ENCODE assay signal across 12 mouse cellular contexts in genomic region chr12:108449935-108450334, GRCm38 (mm10).
DNase-seq lines count a peak whose midpoint lies in the region; ATAC-seq and TF ChIP-seq lines count a peak whose summit lies in the region.
"Had no signal": no experiment of that assay in that cellular context is flagged by ENCODE, and none has a peak within 500 bp of the region (broad histone marks: within the 10 kb centered on the region; RNA-seq: fewer than 3 reads in every experiment).

No protein-coding gene starts in this region.

- H3K4me2 ChIP-seq in lung, postnatal 0 days (replicated peaks; ENCODE audit: low read depth, low read length) = no peak overlapping the region
- H3K4me2 ChIP-seq: midbrain, embryonic 12.5 days had no signal

- H3K9ac ChIP-seq in liver, adult 2 months (ENCODE audit: low read depth, low read length) = no peak overlapping the region
- no peak overlapping the region for H3K9ac ChIP-seq in lung, postnatal 0 days (replicated peaks; ENCODE audit: low read depth)
- H3K9ac ChIP-seq: midbrain, embryonic 12.5 days had no signal

- intact Hi-C loops in left cerebral cortex, postnatal 10 days (cut with DNase I) = no loop called here
- intact Hi-C loops in gastrocnemius, postnatal 36 days (cut with DNase I) = no loop called here

- H3K79me2 ChIP-seq in liver, adult 2 months (ENCODE audit: control insufficient read depth, insufficient read depth, low read length) = no peaks in the 10 kb centered on the region

- H3K4me1 ChIP-seq in liver, adult 2 months (ENCODE audit: control insufficient read depth, insufficient read depth, low read length) = no peaks in the 10 kb centered on the region
- H3K4me1 ChIP-seq in lung, postnatal 0 days (ENCODE audit: insufficient read depth, low read depth, low read length) = peaks cover 4% of the 10 kb centered on the region; the same call in 1 of the 2 replicates

- no peaks in the 10 kb centered on the region for H3K9me3 ChIP-seq in lung, postnatal 0 days (ENCODE audit: low read length)
- H3K9me3 ChIP-seq: midbrain, embryonic 12.5 days had no signal

- H3K27me3 ChIP-seq in liver, adult 2 months (ENCODE audit: control insufficient read depth, insufficient read depth, low read length) = no peaks in the 10 kb centered on the region
- no peaks in the 10 kb centered on the region for H3K27me3 ChIP-seq in lung, postnatal 0 days (replicated peaks; ENCODE audit: insufficient read depth, low read length)
- H3K27me3 ChIP-seq: midbrain, embryonic 12.5 days had no signal

- ATAC-seq in activated CD4-positive, CD25-positive, alpha-beta regulatory T cell, adult 4 months = peak; percentile 21
- peak; percentile 73 for ATAC-seq in granulocyte monocyte progenitor cell, adult 5-6 weeks (replicated peaks; ENCODE audit: poor library complexity, severe bottlenecking)
- peak; percentile 81 for ATAC-seq in lung, postnatal 0 days

- DNase-seq in liver, adult 2 months (ENCODE audit: extremely low read depth, low read depth, low spot score) = peak; percentile 24
- no peak for DNase-seq in liver
- peak; percentile 78 for DNase-seq in lung, postnatal 0 days (ENCODE audit: low spot score)
- DNase-seq in left cerebral cortex, postnatal 10 days (ENCODE audit: extremely low spot score in 1 of 2, low spot score in 2 of 2) = no peak
- no peak for DNase-seq in thymus, adult 18-20 months
- DNase-seq in gastrocnemius, postnatal 36 days = no peak
- DNase-seq: cerebellum, adult 2 months; heart, postnatal 14 days had no signal

- H3K36me3 ChIP-seq in liver, adult 2 months (ENCODE audit: control insufficient read depth, insufficient read depth, low read length) = no peaks in the 10 kb centered on the region
- H3K36me3 ChIP-seq in lung, postnatal 0 days (ENCODE audit: insufficient read depth, low read length) = no peaks in the 10 kb centered on the region
- H3K36me3 ChIP-seq: midbrain, embryonic 12.5 days had no signal

- WGBS in liver, adult 2 months = 67% methylated on average over 11 of the region's 11 CpGs
- WGBS in lung, postnatal 0 days = 40% methylated on average over 11 of the region's 11 CpGs

- H3K27ac ChIP-seq in liver, adult 2 months (replicated peaks; ENCODE audit: insufficient read depth, low read depth, low read length) = peak overlapping the region; percentile 42; the same call in 1 of the 2 replicates
- H3K27ac ChIP-seq in lung, postnatal 0 days (ENCODE audit: low read length) = peak overlapping the region; percentile 43; the same call in 1 of the 2 replicates
- H3K27ac ChIP-seq: layer of hippocampus, adult 2 months had no signal

- peak; percentile 93 for TF ChIP-seq EP300 in lung, postnatal 0 days (IDR thresholded peaks at IDR 0.05)

- TF ChIP-seq POLR2A in liver, adult 2 months (IDR thresholded peaks at IDR 0.05; ENCODE audit: extremely low read depth, insufficient read depth, low read length) = no peak

- H3K4me3 ChIP-seq in liver, adult 2 months (ENCODE audit: insufficient read depth, low read depth, low read length) = no peak overlapping the region
- H3K4me3 ChIP-seq in lung, postnatal 0 days (ENCODE audit: low read depth, low read length) = no peak overlapping the region
- H3K4me3 ChIP-seq: layer of hippocampus, adult 2 months; midbrain, embryonic 12.5 days had no signal

- no peak for TF ChIP-seq CTCF in liver, adult 2 months (IDR thresholded peaks at IDR 0.05; ENCODE audit: low read depth, low read length)
- no peak for TF ChIP-seq CTCF in lung, postnatal 0 days (IDR thresholded peaks at IDR 0.05)

Comparison
In these comparisons a context has a peak if more than half of its experiments do, and no peak if none do; other contexts are left out.
1. DNase-seq: peak in liver, adult 2 months (single experiment) and lung, postnatal 0 days (single experiment); none in liver (single experiment), left cerebral cortex, postnatal 10 days (0 of 2), thymus, adult 18-20 months (0 of 2) and gastrocnemius, postnatal 36 days (0 of 2).
2. ATAC-seq: peak in every context shown above with its lines; median percentile 81 in lung, postnatal 0 days; 73 in granulocyte monocyte progenitor cell, adult 5-6 weeks; 21 in activated CD4-positive, CD25-positive, alpha-beta regulatory T cell, adult 4 months.